Mouse (Mus musculus) yolk sac, embryonic 10.5 days (tissue): ENCODE data around the gene St3gal3.

Experiments used
- DNase-seq: peaks from one replicate; pipeline ENCODE4 v3.0.0-alpha.2; 2017; ENCODE audit warnings: low spot score

The St3gal3 gene

DNA sequence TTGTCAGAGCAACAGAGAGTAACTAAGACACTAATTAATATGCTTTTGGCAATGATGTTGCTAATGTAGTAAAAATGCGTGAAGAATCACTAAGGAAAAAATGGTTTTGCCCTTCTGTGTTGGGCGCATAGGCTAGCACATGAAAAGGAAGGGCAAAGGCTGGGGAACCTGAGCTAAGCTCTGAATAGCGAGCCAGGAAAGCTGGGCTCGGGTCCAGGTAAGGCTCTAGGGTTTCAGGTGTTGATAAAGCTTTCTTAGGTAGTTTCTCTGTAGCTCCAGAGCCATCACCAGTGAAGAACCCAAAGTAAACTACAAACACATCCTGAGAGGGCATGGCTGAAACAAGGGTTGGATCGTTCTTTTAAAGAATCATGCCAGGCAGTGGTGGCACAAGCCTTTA, 6.8 kb upstream of the St3gal3 start:
- no peak for DNase-seq

DNA sequence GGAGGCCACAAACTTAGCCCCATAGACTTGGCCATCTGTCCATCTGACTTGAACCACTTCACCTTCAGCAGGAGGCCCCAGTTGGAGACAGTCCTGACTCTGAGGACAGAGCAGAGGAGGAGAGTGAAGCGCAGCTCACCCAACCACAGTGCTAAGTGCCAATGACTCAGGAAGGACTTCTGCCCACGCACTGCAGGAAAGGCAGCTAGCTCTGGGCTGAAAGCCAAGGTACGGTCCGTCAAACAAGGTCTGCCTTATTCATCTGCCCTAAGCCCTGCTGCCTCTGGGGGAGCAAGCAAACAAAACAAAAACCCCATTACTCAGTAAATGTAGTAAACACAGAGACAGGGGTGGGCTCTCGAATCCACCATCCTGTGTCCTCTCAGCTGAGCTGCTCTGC, 4.2 kb upstream of the St3gal3 start:
- no peak for DNase-seq

DNA sequence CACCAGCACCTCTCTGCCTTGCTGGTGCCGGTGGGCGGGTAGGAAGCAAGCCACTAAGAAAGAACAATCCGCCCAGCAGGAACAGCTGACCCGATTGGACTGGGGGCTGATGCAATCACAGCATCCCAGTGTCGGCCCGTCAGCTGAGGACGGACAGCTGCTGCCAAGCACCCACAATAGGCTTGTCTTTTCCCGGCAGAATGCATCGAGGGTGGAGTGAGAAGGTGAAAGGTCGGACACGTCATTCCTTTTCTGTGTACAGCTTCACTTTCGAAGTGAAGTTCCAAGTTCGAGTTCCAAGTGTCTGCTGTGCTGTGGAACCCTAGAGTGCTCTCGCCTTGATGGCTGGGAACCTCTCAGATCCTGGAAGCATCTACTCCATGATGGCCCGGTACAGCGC, 3.1 kb upstream of the St3gal3 start:
- DNase-seq = no peak

DNA sequence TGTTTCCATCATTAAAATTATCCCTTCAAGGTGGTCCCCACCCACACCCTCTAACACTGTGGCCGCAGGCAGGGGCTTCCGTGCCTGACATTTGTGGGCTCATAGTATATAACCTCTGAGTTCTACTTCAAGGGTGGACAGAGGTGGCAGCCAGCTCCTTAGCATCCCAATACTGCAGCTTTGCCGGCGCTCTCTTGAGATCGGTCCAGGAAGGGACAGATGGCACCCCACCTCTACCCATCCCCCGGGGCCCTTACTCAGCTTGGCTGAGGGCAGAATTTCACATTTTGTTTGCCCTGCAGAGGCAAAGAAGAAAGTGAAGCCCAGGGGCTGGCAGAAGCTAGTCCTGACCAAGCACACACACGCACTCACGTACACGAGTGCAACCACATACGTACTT, 2.6 kb upstream of the St3gal3 start:
- DNase-seq = no peak

DNA sequence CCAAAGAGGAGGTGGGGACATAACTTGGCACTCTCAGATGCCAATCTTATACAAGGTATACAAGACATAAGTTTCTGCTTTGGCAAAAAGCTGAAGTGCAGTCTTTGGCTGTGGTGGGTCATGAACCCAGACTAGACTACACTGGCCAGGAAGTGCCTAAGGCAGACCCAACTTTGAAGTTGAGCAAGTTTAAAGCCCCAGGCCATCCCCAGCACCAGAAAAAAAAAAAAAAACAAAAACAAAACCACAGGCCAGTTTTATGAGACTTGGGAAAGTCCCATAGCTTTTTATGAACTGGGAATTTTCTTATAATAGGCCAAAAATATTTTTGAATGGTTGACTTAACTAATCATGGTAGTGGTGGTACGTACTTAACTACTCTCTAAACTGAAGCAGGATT, 700 bp upstream of the St3gal3 start:
- DNase-seq = no peak

DNA sequence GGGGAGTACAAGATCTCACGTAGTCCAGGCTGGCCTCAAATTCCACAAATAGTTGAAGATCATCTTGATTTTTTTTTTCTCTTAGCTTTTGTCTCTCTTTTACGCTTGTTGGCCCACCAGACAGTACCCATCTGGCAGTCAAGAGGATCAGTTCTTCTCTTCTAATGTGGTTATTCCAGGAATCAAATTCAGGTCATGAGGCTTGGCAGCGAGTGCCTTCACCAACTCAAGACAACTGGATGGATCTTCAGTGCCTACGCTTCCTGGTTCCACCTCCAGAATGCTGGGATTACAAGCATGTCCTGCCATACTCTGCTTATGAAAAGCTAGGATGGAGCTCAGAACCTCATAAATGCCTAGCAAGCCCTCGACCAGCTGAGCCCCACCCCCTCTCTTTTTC, 3.4 kb downstream of the St3gal3 start:
- DNase-seq = no peak

DNA sequence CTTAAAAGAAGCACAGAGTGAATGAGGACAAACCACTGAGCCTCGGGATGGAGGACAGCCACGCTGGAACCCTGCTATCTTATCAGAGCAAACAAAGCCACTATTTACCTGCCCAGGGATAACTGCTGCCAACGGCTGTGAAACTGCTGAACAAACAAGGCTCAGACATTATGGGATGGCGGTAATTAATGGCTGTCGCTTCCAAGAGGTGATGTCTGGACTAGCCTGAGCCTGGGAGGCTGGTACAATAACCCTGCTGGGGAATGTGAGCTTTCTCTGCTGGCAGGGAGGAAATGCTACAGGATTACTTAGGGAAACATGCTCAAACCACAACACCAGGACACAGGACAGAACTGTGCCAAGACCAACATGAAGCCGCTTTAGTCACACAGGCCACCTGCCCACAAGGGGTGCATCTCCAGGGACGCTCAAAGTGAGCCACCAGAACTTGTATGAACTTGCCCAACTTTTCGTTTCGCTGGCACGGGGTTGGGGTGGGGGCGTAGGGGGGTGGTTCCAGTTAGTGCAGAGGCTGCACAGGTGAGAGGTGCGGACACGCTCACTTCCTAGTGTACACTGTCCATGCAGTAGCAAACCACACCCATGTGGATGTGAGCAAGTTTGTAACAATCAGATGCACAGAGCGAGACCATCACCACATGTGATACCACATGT, 11.5 kb downstream of the St3gal3 start:
- peak; percentile 73 for DNase-seq

DNA sequence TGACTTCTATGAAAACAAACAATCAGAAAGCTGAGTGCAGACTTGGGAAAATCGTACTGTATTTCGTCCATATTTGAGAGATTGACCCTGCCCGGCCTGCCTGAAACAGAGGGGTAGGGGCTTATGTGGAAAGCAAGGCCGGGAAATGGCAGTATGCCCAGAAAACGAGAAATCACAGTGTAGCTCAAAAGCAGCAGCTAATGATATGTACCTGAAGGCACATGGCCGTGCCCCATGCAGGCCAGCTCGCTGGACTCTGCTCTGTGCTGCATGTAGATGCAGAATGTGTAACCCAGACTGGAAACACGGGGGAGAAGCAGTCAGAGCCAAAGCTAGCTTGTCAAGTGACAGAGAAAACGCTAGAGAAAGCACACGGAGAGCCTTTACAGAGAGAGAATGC, 12.6 kb downstream of the St3gal3 start:
- DNase-seq = peak; percentile 20

DNA sequence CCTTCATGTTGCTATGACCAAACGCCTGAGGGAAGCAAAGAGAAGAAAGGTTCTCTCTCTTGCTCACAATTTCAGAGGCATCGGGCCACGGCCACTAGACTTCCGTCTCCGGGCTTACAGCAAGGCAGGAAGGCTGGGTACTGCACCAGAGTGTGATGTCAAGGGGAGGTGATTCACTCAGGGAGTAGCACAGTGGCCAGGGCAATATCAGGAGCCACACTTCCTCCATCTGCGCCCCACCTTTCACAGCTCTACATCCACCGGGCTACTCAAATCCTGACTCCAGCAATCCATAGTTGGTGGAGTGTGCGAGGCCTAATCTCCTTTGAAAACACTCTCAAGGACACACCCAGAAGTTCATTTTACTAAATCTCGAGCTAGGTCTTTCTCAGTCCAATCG, 17.1 kb downstream of the St3gal3 start:
- no peak for DNase-seq

DNA sequence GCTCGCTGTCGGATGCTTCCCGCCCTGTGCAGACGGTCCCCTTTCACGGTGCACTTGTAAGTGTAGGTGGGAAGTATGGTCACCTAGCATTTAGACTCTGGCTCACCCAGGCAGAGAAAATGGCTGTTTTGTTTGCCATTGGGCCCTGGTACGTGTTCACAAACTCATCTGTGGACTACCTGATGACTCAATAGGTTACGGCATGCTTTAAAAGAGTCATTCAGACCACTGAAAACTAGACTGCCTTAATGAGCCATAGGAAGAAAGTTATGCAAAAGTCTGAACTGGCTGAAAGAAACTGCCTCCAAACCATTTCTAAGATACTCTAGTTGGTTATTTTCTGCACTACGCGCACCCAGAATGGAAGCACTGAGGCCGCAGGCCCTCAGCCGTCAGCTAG, 18.6 kb downstream of the St3gal3 start:
- DNase-seq = no peak

DNA sequence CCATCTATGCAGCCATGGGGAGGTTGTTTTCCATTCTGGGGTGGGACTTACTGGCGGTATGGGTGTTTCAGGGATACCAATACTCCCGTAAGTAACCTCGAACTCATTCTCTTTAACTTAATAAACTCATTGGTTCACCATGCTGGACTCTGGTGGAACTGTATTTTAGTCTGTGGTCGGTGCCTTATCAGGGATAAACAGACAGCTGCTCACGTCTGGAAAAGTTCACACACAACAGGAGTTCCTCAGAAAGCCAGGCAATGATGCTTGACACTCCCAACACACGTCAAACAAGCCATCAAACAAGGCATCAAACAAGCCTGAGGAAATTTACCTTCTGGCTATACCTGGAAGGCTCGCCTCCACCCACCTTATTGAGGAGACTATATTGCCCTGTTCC, 19.6 kb downstream of the St3gal3 start:
- DNase-seq = no peak

DNA sequence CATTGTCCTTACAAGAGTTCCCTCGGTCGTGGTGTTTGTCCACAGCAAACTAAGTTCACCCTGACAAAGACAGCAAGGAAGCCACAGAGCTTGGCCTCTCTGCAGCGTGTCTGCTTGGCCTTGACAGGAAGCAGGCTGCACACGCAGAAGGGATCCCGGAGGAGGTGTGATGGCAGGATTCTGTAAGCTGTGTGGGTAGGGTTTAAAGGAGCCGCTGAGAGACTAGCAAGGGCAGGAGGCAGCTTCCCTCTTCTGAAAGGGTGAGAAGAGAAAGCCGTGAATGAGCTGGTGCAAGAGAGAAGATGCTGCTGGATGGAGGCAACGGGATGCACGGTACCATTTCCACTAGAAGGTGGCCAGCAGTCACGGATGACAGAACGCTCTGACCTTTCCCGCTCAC, 22.1 kb downstream of the St3gal3 start:
- DNase-seq = no peak

DNA sequence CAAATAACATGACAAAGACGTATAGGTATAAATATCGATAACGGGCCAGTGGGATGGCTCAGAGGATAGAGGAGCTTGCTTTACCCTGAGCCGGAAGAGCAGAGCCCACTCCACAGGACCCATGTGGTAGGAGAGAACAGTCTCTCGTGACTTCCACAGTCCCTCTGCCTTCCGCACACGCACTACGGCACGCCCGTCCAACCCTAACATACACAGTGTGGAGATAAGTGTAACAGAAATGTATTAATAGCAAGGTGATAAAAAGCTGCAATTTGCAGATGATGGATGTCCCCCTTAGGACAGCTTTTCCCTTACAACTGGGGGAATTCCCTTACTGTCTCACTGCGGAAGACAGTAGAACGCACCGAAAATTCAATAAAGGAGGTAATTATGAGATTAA, 25.1 kb downstream of the St3gal3 start:
- no peak for DNase-seq

DNA sequence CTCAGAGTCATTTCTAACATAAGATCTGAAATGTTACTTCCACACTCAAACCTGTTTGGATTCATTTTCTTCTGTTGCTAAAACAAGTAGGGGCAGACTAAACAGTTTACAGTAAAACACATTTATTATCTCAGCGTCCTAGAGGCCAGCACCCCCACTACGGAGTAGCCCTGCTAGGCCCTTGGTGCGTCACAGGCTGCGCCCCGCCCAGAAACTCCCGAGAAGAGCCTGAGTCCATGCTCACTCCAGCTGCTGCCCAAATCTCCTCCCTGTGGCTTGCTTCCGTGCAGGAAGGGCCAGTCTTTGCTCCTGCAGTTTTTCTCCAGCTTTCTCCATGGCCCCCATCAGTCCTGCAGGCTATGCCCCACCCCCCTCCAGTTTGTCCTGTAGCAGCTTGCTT, 25.9 kb downstream of the St3gal3 start:
- peak; percentile 19 for DNase-seq

DNA sequence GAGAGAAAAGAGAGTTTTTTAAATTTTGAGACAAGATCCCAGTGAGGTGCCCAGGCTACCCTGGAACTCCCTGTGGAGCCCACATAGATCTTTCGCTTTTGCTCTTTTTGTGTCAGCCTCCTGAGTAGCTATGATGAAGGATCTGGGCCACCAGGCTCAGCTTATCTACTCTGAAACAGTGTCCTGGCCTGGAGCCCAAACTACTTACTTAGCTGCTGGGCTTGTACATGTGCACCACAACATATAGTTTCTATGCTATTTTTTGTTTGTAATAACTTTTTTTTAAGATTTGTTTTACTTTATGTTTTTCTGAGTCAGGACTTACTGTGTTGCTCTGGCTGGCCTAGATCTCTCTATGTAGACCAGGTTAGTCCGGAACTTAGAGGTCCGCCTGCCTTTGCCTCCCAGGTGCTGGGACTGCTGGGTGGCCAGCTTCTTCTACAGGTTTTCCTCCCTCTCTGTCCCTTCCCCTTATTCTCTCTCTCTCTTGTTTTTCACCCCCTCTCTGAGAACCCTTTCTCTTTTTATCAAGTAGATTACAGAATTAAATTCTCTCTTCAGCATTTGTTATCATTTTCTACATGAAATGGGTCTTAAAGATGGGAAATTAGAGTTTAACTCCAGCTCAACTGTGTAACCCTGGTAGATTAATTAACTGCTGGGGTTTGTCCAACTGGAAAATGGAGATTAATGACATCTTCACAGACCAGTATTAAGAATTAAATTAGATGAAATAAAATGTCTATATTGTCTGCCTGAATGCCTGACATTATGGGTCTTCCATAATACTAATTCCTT, 29.3 kb downstream of the St3gal3 start:
- no peak for DNase-seq

DNA sequence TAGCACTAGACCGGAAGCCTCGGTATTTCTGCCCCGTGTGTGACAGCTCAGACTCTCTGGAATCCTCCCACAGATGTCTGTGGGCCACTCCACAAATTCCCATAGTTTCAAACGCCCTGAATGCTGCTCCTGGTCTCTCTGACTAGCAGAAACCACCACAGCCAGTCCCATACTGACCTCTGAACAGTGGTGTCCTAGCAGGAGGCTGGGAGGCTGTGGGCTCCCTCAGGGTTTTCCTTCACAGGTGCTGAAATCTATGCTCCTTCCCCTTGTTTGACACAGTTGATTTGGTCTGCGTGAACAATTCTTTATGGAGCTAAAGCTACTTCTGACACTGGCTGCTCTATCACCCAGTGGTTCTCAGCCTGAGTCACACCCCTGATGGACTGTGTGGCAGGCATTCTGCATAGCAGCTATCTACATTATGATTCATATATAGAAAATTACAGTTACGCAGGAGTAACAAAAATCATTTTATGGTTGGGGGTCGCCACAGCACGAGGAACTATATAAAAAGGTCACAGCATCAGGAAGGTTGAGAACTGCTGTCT, 31.4 kb downstream of the St3gal3 start:
- DNase-seq = no peak

DNA sequence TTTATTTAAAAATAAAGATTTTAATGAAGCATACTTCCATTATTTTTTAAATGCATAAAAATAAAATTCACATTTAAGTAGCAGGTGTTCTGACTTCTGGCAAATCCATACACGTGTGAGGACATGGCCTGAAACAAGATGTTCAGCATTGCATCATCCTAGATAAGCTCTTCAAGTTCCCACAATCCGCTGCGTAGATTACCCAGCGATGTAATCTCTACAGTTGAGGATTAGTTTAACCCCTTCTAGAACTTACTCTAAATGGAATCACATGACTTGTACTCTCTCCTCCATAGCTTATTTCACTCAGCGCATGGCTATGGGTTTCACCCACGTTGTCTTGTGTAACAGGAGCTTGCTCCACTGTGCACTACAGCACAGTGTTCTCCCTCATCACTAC, 33.2 kb downstream of the St3gal3 start:
- no peak for DNase-seq

DNA sequence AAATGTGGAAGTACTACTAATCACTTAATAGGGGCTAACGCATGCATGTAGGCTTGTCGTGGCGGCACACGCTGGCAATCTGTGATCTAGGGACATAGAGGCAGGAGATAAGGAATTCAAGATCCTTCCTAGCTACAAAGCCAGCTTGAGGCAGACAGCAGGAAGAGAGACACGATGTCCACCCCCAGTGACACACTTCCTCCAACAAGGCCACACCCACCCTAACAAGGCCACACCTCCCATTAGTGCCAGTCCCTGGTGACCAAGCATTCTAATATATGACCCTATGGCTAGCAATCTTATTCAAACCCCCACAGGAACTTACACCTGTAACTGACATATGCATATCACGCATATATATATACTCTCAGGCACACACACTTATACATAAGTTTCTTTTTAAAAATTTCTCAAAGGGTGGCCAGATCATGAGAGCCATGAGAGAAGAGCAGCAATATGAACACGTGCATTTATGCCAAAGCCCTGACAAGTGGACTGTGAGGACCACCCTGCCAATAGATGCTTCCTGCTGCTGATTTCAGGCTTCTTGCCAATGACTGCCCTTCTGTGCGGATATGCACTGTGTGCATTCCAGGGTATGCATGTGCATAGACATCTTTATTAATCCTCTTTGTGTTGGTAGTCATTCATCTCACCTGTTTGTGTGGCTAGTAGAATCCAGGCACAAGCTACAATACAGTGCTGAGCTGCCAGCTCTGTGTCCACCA, 34.9 kb downstream of the St3gal3 start:
- no peak for DNase-seq

DNA sequence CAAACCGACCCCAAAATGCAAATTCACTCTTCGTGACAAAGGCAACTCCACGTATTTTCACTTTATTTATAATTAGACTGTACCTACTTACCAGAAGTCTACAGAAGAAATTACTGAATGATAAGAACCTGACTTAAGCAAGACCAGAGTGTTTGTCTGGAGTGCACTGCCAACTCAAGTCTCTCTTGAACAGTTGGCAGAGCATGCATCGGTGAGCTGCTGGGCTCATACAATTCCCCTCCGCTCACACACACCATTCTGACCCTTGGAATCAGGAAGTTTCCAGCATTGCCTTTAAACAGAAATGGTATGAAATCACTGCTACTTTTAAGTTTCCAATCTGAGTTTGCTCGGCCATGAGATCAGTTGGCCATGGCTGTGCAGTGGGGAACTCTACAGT, 36.1 kb downstream of the St3gal3 start:
- no peak for DNase-seq

DNA sequence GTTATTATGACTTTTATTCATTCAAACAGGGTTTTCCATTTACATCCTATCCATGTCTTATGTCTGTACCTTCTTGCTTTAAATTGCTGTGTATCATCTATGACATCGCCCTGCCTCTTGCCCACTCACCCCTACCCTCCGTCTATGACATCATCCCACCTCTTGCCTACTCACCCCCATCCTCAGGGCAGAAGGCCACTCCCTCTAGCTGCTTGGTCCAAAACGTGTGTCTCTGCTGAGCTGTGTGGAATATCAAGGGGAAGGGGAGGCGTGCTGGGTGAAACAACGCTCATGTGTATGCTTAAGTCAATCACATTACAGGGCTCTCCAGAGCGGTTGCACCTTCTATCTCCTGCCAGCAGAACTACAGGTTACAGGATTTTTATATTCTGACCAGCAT, 38.6 kb downstream of the St3gal3 start:
- DNase-seq = no peak

DNA sequence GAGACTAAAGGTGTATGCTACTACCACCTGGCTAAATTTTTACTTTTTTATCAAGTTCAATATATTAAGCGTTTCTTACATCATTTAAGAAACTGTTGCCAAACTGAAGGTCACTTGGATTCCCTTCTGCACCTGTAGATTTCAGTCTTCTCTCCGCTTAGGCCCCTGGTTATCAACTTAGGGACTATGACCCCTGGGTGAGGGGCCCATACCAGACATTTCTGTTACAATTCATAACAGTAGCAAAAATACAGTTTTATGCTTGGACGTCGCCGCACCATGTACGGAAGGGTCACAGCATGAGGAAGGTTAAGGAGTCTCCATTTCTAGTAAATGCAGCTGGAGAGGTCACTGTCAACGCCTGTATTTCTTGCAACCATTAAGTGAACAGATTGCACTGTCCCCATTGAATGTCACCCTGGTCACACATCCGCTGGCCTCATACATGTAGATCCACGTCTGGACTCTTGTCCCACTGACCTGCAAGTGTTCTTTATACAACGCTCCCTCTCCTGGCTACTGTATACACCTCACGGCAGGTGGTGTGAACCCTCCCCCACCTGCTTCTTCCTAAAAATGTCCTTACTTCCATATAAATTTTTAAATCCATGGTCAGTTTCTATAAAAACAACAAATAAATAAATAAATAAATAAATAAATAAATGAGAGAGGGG, 41.8 kb downstream of the St3gal3 start:
- no peak for DNase-seq

DNA sequence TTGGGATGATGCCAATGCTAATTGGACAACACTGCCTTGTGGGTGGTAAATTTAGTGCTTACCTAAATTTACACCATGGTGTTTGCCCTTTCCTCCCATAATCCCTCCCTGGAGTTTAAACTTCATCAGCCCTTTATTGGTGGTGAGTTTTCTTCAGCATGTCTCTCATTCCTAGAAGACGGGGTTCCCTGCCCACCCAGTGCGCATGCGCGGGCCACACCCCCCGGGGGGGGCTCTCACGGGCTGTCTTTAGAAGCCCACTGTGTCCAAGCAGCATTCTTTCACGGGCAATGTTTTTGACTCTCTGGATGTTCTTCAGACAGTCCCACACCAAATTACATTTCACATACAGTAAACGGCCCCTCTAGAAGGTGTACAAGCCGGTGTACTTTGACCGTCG, 44.3 kb downstream of the St3gal3 start:
- DNase-seq = no peak
